Mouse (Mus musculus) embryonic fibroblast, embryonic 13.5 days (primary cell): ENCODE data around the gene Haus4. TPM values are rescaled to one million over a fixed set of nuclear protein-coding genes. Genes with fewer than 3 reads are reported as not detected.

Experiments used
- H3K27ac ChIP-seq: 2 replicates; pipeline ENCODE4 v1.5.1; 2012; ENCODE audit warnings: low read length, control low read depth, inconsistent platforms; ENCODE audit not compliant: insufficient read depth
- H3K4me1 ChIP-seq: 2 replicates; pipeline ENCODE4 v1.6.1; 2011; ENCODE audit warnings: low read length; ENCODE audit not compliant: control insufficient read depth, insufficient read depth
- H3K4me3 ChIP-seq: 2 replicates; pipeline ENCODE4 v1.5.1; 2011; ENCODE audit warnings: mild to moderate bottlenecking, control low read depth, low read length; ENCODE audit not compliant: insufficient read depth
- CTCF ChIP-seq: IDR thresholded peaks from 2 replicates; pipeline ENCODE4 v1.5.1; 2011; ENCODE audit warnings: mild to moderate bottlenecking, control low read depth, low read length, moderate library complexity, borderline replicate concordance; ENCODE audit not compliant: insufficient read depth
- POLR2A ChIP-seq: IDR thresholded peaks from 2 replicates; pipeline ENCODE4 v1.6.1; 2011; ENCODE audit warnings: low read depth, mild to moderate bottlenecking, control low read depth, low read length, moderate library complexity
- polyA plus RNA-seq: library from polyadenylated mRNA; stranded (reverse); fragments of >200 nt; gene quantifications from 2 replicates; pipeline ENCODE4 v1.2.4, GENCODE M21; 2011; ENCODE audit warnings: low read depth; ENCODE audit not compliant: missing spikeins, insufficient read length

Haus4 gene
- polyA plus RNA-seq, 1 experiment = 33.1 TPM

DNA sequence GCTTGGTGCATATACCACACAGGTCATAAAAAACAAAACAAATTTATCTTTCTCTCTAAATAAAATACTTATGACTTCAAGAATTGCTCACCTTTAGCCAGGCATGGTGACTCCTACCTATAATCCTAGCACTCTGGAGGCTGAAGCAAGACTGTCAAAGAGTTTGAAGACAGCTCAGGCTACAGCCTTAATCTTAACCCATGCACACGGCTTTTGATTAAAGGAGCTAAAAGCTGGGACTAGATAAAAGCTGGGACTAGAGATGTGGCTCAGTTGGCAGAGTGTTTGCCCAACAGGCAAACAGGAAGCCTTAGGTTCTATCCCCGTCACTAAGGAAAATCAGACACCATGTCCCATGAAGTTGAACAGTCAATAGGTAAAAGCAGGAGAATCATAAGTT lies 51.3 kb downstream of the Haus4 start:
- Histone ChIP-seq H3K4me3 (no peak overlapping the region), H3K4me1 (no peaks in the 10 kb centered on the region), H3K27ac (no peak overlapping the region)
- no peak for TF ChIP-seq POLR2A
- TF ChIP-seq CTCF = no peak

DNA sequence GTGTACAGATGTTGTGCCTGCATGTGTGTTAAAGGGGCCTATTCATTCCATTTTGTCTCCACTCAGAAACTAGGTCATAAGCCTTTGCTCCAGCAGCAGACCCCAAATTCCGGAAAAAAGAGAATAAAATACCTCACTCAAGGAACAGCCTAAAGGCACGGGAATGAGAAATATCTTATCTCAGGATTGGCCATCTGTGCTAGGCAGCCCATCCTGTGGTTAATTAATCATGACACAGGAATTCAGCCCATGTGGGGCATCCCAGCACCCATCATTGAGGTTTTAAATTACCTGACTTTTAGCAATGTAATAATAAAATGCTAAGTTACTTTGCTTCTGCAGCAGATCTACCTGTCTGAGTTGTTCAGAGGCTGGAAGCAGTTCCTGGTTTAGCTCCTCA lies 53.1 kb downstream of the Haus4 start:
- no peaks in the 10 kb centered on the region for H3K4me1 ChIP-seq
- H3K27ac ChIP-seq = no peak overlapping the region
- no peak overlapping the region for H3K4me3 ChIP-seq
- TF ChIP-seq CTCF (no peak), POLR2A (no peak)

DNA sequence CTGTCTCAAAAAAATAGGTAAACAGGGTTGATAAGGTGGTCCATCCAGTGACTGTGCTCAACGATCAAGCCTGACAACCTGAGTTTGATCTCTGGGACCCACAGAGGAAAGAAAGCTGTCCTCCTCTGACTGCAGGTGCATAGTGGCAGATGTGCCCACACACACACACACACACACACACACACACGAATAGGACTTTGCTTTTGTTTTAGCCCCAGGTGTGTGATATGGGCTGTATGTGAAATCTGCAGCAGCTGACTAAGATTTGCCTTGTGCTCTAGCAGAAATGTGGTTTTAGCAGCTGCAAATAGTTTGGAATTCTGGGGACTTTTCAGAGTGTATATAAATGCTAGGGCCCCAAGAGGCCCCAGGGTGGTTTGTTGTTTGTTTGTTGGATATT lies 55.1 kb downstream of the Haus4 start:
- Histone ChIP-seq H3K4me3 (no peak overlapping the region), H3K4me1 (no peaks in the 10 kb centered on the region), H3K27ac (no peak overlapping the region)
- TF ChIP-seq POLR2A (no peak), CTCF (no peak)

DNA sequence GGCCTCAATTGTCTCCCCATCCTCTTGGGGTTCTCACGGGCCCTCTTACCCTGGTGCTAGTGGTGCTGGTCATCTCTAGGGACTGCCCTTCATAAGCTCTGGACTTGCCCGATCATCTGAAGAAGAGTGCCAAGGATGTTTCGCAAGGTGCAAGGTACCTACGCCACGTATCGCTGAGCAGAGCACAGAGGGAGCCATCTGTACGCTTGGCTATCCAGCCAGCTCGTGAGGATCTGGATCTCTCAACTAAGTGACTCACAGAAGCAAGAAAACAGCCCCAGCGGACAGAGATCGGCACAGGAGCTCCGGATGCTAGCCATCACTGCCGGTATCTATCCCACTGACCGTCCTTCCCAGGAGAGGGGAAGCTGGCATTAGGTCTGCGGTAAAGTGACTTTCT lies 57.7 kb downstream of the Haus4 start:
- Histone ChIP-seq H3K4me1 (no peaks in the 10 kb centered on the region), H3K4me3 (no peak overlapping the region), H3K27ac (no peak overlapping the region)
- no peak for TF ChIP-seq CTCF
- TF ChIP-seq POLR2A = no peak

DNA sequence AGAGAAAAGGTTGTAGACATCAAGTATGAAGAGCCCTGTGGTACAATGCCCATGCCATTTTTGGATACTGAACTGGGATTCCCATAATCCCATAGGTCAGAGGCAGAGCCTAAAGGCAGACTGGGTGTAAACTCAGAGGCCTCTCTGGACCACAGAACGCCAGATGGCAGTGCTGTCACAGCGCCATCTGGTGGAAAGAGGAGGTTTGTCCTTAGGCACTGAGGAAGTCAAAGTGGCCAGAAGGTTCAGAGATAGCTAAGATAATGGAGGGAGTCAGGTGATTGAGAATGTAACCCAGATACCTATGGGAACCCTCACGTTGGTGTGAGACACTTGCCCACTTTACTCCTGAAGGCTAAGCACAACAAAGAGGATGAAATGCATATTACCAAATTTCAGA lies 60.2 kb downstream of the Haus4 start:
- H3K27ac ChIP-seq = no peak overlapping the region
- TF ChIP-seq CTCF (peak; percentile 86; the same call in 1 of the 2 replicates), POLR2A (no peak)
- H3K4me1 ChIP-seq = no peaks in the 10 kb centered on the region
- H3K4me3 ChIP-seq = no peak overlapping the region

DNA sequence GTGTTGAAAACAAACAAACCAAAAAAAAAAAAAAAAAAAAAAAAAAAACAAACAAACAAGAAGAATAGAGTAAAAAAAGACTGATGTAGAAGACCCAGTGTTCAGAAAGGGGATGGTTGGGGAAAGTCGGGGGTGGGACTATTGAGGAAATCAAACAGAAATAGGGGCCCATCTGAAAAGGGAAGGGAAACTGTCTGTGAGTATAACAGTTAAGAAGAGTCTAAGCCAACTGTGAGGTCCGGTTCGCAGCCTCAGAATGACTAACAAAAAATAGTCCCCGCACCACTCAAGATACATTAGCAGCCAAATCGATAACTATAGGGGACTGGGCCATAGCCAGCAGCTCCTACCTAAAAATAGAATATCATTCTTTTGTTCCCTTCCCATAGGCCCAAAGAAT lies 61.2 kb downstream of the Haus4 start:
- H3K4me3 ChIP-seq = no peak overlapping the region
- TF ChIP-seq CTCF = no peak
- no peak for TF ChIP-seq POLR2A
- H3K4me1 ChIP-seq = no peaks in the 10 kb centered on the region
- no peak overlapping the region for H3K27ac ChIP-seq

DNA sequence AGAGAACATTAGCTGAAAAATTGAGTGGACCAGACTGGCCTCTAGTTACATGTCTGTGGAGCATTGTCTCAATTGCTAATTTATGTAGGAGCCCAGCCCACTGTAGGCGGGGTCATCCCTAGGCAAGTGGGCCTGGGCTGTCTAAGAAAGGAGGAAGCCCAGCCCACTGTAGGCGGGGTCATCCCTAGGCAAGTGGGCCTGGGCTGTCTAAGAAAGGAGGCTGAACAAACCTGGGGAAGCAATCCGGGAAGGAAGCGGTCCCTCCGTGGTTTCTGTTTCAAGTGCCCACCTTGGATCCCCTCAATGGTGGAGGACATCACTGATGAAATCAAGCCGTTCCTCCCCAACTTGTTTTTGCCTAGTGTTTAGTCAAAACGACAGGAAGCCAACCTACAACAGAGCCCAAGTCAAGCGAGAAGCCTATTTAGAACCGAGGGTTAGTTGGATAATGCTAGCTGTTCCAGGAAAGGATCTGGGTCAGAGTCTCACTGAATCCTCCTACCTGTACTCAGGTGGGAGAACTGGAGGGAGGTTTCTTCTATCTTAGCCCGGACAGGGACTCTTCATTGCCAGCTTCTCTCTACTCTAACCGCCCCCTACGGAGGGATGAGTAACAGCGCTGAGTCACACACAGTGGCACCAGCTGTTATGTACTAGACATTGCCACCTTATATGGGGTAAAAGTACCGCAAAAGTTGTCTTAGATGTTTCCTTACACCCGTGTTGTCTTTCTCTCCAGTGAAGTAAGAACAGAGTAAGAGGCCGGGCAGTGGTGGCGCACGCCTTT lies 61.9 kb downstream of the Haus4 start:
- no peak overlapping the region for H3K27ac ChIP-seq
- no peaks in the 10 kb centered on the region for H3K4me1 ChIP-seq
- H3K4me3 ChIP-seq = no peak overlapping the region
- TF ChIP-seq POLR2A (no peak), CTCF (no peak)

Other genes with a start within 250 kb of the Haus4 start
- 43.2 and 55.3 TPM in 2 replicates for gene Oxa1l, start 193.8 kb downstream of the Haus4 start, polyA plus RNA-seq
- 6.9 and 7.0 TPM in 2 replicates for gene Slc7a7, start 136.8 kb downstream of the Haus4 start, polyA plus RNA-seq
- gene Mrpl52, start 127.7 kb downstream of the Haus4 start, polyA plus RNA-seq = 138 and 143 TPM in 2 replicates
- 618 and 779 TPM in 2 replicates for gene Mmp14, start 123.0 kb downstream of the Haus4 start, polyA plus RNA-seq
- gene Lrp10, start 90.5 kb downstream of the Haus4 start, polyA plus RNA-seq = 85.6 and 98.2 TPM in 2 replicates
- gene Rem2, start 78.5 kb downstream of the Haus4 start, polyA plus RNA-seq = 0.94 TPM in 1 of 2 replicates, not detected in the other
- 54.8 and 60.4 TPM in 2 replicates for gene Prmt5, start 37.1 kb downstream of the Haus4 start, polyA plus RNA-seq
- gene Ajuba, start 22.9 kb upstream of the Haus4 start, polyA plus RNA-seq = 39.4 and 44.3 TPM in 2 replicates
- 3.6 and 4.8 TPM in 2 replicates for gene 4931414P19Rik, start 51.4 kb upstream of the Haus4 start, polyA plus RNA-seq
- gene Psmb5, start 63.4 kb upstream of the Haus4 start, polyA plus RNA-seq = 147 and 178 TPM in 2 replicates
- gene Psmb11, start 66.8 kb upstream of the Haus4 start, polyA plus RNA-seq = not detected in 2 replicates
- not detected in 2 replicates for gene Gm17606, start 86.3 kb upstream of the Haus4 start, polyA plus RNA-seq
- 3.4 and 5.3 TPM in 2 replicates for gene Cdh24, start 86.7 kb upstream of the Haus4 start, polyA plus RNA-seq
- 51.6 and 58.9 TPM in 2 replicates for gene 1700123O20Rik, start 131.6 kb upstream of the Haus4 start, polyA plus RNA-seq
- gene Acin1, start 132.3 kb upstream of the Haus4 start, polyA plus RNA-seq = 184 and 243 TPM in 2 replicates
- not detected in 2 replicates for gene Gm29776, start 144.2 kb upstream of the Haus4 start, polyA plus RNA-seq
- not detected in 2 replicates for gene Cebpe, start 157.6 kb upstream of the Haus4 start, polyA plus RNA-seq
- 0.47 and 2.0 TPM in 2 replicates for gene Slc7a8, start 227.3 kb upstream of the Haus4 start, polyA plus RNA-seq